Mouse (Mus musculus) E14TG2a.4 (cell line): ENCODE results near the gene Cdh16.
A peak's percentile ranks its signal among the peaks of the same experiment; 100 is the strongest.

Experiments used
- H3K27me3 ChIP-seq: 2 replicates; pipeline ENCODE4 v1.6.1; 2014; ENCODE audit warnings: low read length, control low read depth; ENCODE audit not compliant: insufficient read depth
- H3K36me3 ChIP-seq: 2 replicates; pipeline ENCODE4 v1.6.1; 2014; ENCODE audit warnings: low read length, control low read depth; ENCODE audit not compliant: insufficient read depth
- H3K4me1 ChIP-seq: replicated peaks from 2 replicates; pipeline ENCODE4 v1.6.1; 2014; ENCODE audit warnings: low read depth, low read length, control low read depth
- H3K4me3 ChIP-seq: replicated peaks from 2 replicates; pipeline ENCODE4 v1.5.1; 2014; ENCODE audit warnings: mild to moderate bottlenecking, low read length
- H3K9me3 ChIP-seq: 2 replicates; pipeline ENCODE4 v1.6.1; 2014; ENCODE audit warnings: low read length, control low read depth
- CTCF ChIP-seq: conservative IDR thresholded peaks from 2 replicates; pipeline ENCODE4 v1.5.1; 2014; ENCODE audit warnings: low read length
- NANOG ChIP-seq: IDR thresholded peaks from 2 replicates; pipeline ENCODE4 v1.6.1; 2014; ENCODE audit warnings: borderline replicate concordance, low read length, mixed read lengths
- POU5F1 ChIP-seq: IDR thresholded peaks from 2 replicates; pipeline ENCODE4 v1.6.1; 2014; ENCODE audit warnings: low read length, borderline replicate concordance

Gene Cdh16

GRCm38 (mm10) chr8:104576820-104577219, 47.4 kb downstream of the Cdh16 start:
- Histone ChIP-seq H3K27me3 (peaks cover 6% of the 10 kb centered on the region; the same call in 1 of the 2 replicates), H3K4me1 (no peaks in the 10 kb centered on the region; the same call in 1 of the 2 replicates), H3K36me3 (no peaks in the 10 kb centered on the region), H3K9me3 (no peaks in the 10 kb centered on the region), H3K4me3 (no peak overlapping the region)
- TF ChIP-seq POU5F1 (no peak), NANOG (no peak), CTCF (no peak)

GRCm38 (mm10) chr8:104570436-104571343, 53.5 kb downstream of the Cdh16 start:
- Histone ChIP-seq H3K4me3 (peak overlapping the region; percentile 72), H3K27me3 (peaks cover 16% of the 10 kb centered on the region), H3K36me3 (no peaks in the 10 kb centered on the region), H3K9me3 (peaks cover 4% of the 10 kb centered on the region; the same call in 1 of the 2 replicates), H3K4me1 (peaks cover 6% of the 10 kb centered on the region)
- TF ChIP-seq NANOG: no peak
- TF ChIP-seq POU5F1: no peak
- peak; percentile 62 for TF ChIP-seq CTCF

DNA sequence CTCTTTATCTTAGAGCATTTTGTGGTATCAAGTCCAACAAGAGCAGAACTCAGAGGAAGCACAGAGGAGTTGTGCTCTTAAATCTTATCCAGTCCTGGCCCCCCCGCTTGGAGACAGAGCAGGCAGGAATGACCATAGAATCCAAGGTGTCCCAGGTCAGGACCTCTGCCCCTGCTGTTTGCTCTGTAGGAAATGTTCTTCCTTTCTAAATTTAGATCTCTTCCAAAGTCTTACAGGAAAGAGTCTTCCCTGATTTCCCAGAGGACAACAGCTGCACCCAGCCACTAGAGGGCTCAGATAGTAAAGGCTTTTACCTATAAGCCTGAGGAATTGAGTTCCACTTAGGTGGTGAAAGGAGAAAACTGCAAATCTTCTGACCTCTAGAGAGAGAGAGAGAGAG, 54.6 kb downstream of the Cdh16 start:
- H3K27me3 ChIP-seq: peaks cover 16% of the 10 kb centered on the region
- no peak overlapping the region for H3K4me3 ChIP-seq
- no peak for TF ChIP-seq NANOG
- TF ChIP-seq CTCF: peak; percentile 45
- H3K9me3 ChIP-seq: peaks cover 4% of the 10 kb centered on the region; the same call in 1 of the 2 replicates
- peaks cover 6% of the 10 kb centered on the region for H3K4me1 ChIP-seq
- H3K36me3 ChIP-seq: no peaks in the 10 kb centered on the region

GRCm38 (mm10) chr8:104565457-104565798, 58.8 kb downstream of the Cdh16 start:
- Histone ChIP-seq H3K36me3 (no peaks in the 10 kb centered on the region), H3K9me3 (peaks cover 4% of the 10 kb centered on the region; the same call in 1 of the 2 replicates), H3K4me3 (no peak overlapping the region), H3K27me3 (peaks cover 9% of the 10 kb centered on the region), H3K4me1 (peaks cover under 1% of the 10 kb centered on the region)
- TF ChIP-seq NANOG (no peak), POU5F1 (no peak), CTCF (no peak)

- Histone ChIP-seq H3K27me3 (peaks cover 9% of the 10 kb centered on the region), H3K9me3 (peaks cover 4% of the 10 kb centered on the region; the same call in 1 of the 2 replicates), H3K4me1 (no peaks in the 10 kb centered on the region), H3K36me3 (no peaks in the 10 kb centered on the region), H3K4me3 (no peak overlapping the region)
- TF ChIP-seq CTCF (peak; percentile 66), NANOG (no peak)
Observed at GRCm38 (mm10) chr8:104564633-104565456, 59.4 kb downstream of the Cdh16 start.

DNA sequence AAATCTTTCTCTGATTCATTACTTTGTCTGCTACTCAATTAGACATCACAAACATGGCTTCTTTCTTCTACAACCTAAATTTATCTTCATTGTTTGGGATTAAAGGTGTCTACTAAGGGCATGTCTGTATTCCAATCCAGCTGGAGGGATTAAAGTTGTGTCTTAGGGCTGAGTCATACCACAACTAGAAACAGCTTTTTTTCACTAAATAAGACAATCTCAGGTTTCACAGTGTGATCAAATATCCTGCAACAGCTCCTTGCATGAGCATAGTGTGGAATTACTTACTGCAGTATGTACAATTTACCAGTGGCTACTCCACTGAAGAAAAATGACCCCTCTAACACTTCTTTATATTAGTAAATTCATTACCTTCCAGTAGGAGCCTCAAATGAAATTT, 63.5 kb downstream of the Cdh16 start:
- no peak overlapping the region for H3K4me3 ChIP-seq
- peaks cover 6% of the 10 kb centered on the region; the same call in 1 of the 2 replicates for H3K27me3 ChIP-seq
- H3K4me1 ChIP-seq: no peaks in the 10 kb centered on the region
- no peaks in the 10 kb centered on the region for H3K9me3 ChIP-seq
- no peaks in the 10 kb centered on the region for H3K36me3 ChIP-seq
- TF ChIP-seq CTCF: no peak
- no peak for TF ChIP-seq NANOG
- TF ChIP-seq POU5F1: no peak

DNA sequence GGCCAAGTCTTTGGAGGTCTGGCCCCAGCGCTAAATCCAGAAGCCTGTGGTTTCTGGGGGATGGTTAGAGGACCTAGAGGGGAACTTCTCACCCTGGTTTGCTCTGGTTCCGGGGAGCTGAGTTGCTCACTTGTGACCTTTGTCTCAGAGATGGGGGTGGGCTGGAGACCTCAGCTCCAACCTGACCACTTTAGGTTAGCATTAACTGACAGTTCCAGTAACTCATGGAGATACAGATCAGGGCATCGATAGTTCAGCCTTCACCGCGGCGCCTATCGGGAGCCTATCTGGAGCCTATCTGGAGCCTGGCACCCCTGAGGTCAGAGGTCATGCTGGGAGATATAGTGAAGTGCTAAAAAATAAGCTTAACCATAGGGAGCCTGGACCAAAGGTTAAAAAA, 67.0 kb downstream of the Cdh16 start:
- Histone ChIP-seq H3K9me3 (no peaks in the 10 kb centered on the region), H3K4me1 (no peaks in the 10 kb centered on the region), H3K4me3 (no peak overlapping the region), H3K27me3 (peaks cover 31% of the 10 kb centered on the region), H3K36me3 (no peaks in the 10 kb centered on the region)
- TF ChIP-seq CTCF (no peak), NANOG (no peak), POU5F1 (no peak)

- Histone ChIP-seq H3K9me3 (no peaks in the 10 kb centered on the region), H3K4me3 (no peak overlapping the region), H3K36me3 (no peaks in the 10 kb centered on the region), H3K4me1 (no peaks in the 10 kb centered on the region), H3K27me3 (peaks cover 36% of the 10 kb centered on the region)
- TF ChIP-seq POU5F1: no peak
- no peak for TF ChIP-seq NANOG
- TF ChIP-seq CTCF: no peak
Observed at GRCm38 (mm10) chr8:104555191-104555590, 69.0 kb downstream of the Cdh16 start.
